Mouse (Mus musculus): ENCODE data around the gene Rcor1. TPM values are rescaled to one million over a fixed set of nuclear protein-coding genes. Genes with fewer than 3 reads are reported as not detected.
A peak's percentile ranks its signal among the peaks of the same experiment; 100 is the strongest.

Gene Rcor1
- polyA plus RNA-seq, 1 experiment from 2014 or later = 9.1 TPM

- no peaks in the 10 kb centered on the region for H3K9me3 ChIP-seq (replicated peaks)
- peak overlapping the region; percentile 64; the same call in 1 of the 2 replicates for H3K27ac ChIP-seq
- H3K4me3 ChIP-seq = no peak overlapping the region
- H3K27me3 ChIP-seq (ENCODE audit: low read depth, poor library complexity, severe bottlenecking) = no peaks in the 10 kb centered on the region
- H3K36me3 ChIP-seq = no peaks in the 10 kb centered on the region
- DNase-seq (ENCODE audit: low spot score) = no peak
- WGBS = 79% methylated on average over 5 of the region's 5 CpGs
- H3K4me1 ChIP-seq = peaks cover 31% of the 10 kb centered on the region
Observed at GRCm38 (mm10) chr12:111006339-111006738, 32.8 kb upstream of the Rcor1 start.

- no peak overlapping the region for H3K4me3 ChIP-seq
- 81% methylated on average over 14 of the region's 14 CpGs for WGBS
- no peaks in the 10 kb centered on the region for H3K36me3 ChIP-seq
- no peak for DNase-seq (ENCODE audit: low spot score)
- H3K27me3 ChIP-seq (ENCODE audit: low read depth, poor library complexity, severe bottlenecking) = no peaks in the 10 kb centered on the region
- no peaks in the 10 kb centered on the region for H3K9me3 ChIP-seq (replicated peaks)
- peak overlapping the region; percentile 64 for H3K27ac ChIP-seq
- peaks cover 31% of the 10 kb centered on the region for H3K4me1 ChIP-seq
Observed at GRCm38 (mm10) chr12:111007134-111008103, 31.7 kb upstream of the Rcor1 start.

- Histone ChIP-seq H3K4me1 (peaks cover 31% of the 10 kb centered on the region), H3K27me3 (ENCODE audit: low read depth, poor library complexity, severe bottlenecking) (no peaks in the 10 kb centered on the region), H3K4me3 (no peak overlapping the region), H3K9me3 (replicated peaks) (no peaks in the 10 kb centered on the region), H3K27ac (peak overlapping the region; percentile 62), H3K36me3 (no peaks in the 10 kb centered on the region)
- 73% methylated on average over 11 of the region's 11 CpGs for WGBS
- DNase-seq (ENCODE audit: low spot score) = no peak
Observed at GRCm38 (mm10) chr12:111008500-111009490, 30.4 kb upstream of the Rcor1 start.

GRCm38 (mm10) chr12:111009615-111010257 is 29.4 kb upstream of the Rcor1 start:
- no peaks in the 10 kb centered on the region for H3K9me3 ChIP-seq (replicated peaks)
- H3K27ac ChIP-seq = no peak overlapping the region
- H3K4me1 ChIP-seq = peaks cover 31% of the 10 kb centered on the region
- no peaks in the 10 kb centered on the region for H3K36me3 ChIP-seq
- WGBS = 79% methylated on average over 6 of the region's 6 CpGs
- no peak overlapping the region for H3K4me3 ChIP-seq
- no peaks in the 10 kb centered on the region for H3K27me3 ChIP-seq (ENCODE audit: low read depth, poor library complexity, severe bottlenecking)
- DNase-seq (ENCODE audit: low spot score) = no peak

GRCm38 (mm10) chr12:111016807-111017206 is 22.3 kb upstream of the Rcor1 start:
- 78% methylated on average over 3 of the region's 3 CpGs for WGBS
- H3K4me1 ChIP-seq = no peaks in the 10 kb centered on the region; the same call in 1 of the 2 replicates
- no peaks in the 10 kb centered on the region for H3K9me3 ChIP-seq (replicated peaks)
- no peaks in the 10 kb centered on the region for H3K36me3 ChIP-seq
- H3K4me3 ChIP-seq = no peak overlapping the region
- DNase-seq (ENCODE audit: low spot score) = no peak
- H3K27ac ChIP-seq = no peak overlapping the region
- H3K27me3 ChIP-seq (ENCODE audit: low read depth, poor library complexity, severe bottlenecking) = no peaks in the 10 kb centered on the region

- H3K4me3 ChIP-seq = no peak overlapping the region
- WGBS = 93% methylated on average over 11 of the region's 11 CpGs
- DNase-seq (ENCODE audit: low spot score) = no peak
Observed at GRCm38 (mm10) chr12:111018068-111018467, 21.1 kb upstream of the Rcor1 start.

GRCm38 (mm10) chr12:111019086-111019485 is 20.1 kb upstream of the Rcor1 start:
- no peak for DNase-seq (ENCODE audit: low spot score)
- 95% methylated on average over 2 of the region's 2 CpGs for WGBS
- H3K27ac ChIP-seq = no peak overlapping the region
- H3K36me3 ChIP-seq = no peaks in the 10 kb centered on the region
- H3K27me3 ChIP-seq (ENCODE audit: low read depth, poor library complexity, severe bottlenecking) = no peaks in the 10 kb centered on the region
- no peak overlapping the region for H3K4me3 ChIP-seq
- H3K9me3 ChIP-seq (replicated peaks) = no peaks in the 10 kb centered on the region
- H3K4me1 ChIP-seq = no peaks in the 10 kb centered on the region; the same call in 1 of the 2 replicates

More at GRCm38 (mm10) chr12:111018068-111018467, 21.1 kb upstream of the Rcor1 start:
- Histone ChIP-seq H3K9me3 (replicated peaks) (no peaks in the 10 kb centered on the region), H3K4me1 (no peaks in the 10 kb centered on the region; the same call in 1 of the 2 replicates), H3K36me3 (no peaks in the 10 kb centered on the region), H3K27ac (no peak overlapping the region), H3K27me3 (ENCODE audit: low read depth, poor library complexity, severe bottlenecking) (no peaks in the 10 kb centered on the region)

- Histone ChIP-seq H3K9me3 (replicated peaks) (no peaks in the 10 kb centered on the region), H3K36me3 (no peaks in the 10 kb centered on the region), H3K4me3 (no peak overlapping the region), H3K4me1 (no peaks in the 10 kb centered on the region; the same call in 1 of the 2 replicates), H3K27ac (no peak overlapping the region), H3K27me3 (ENCODE audit: low read depth, poor library complexity, severe bottlenecking) (no peaks in the 10 kb centered on the region)
- 3% methylated on average over 1 of the region's 1 CpGs for WGBS
- no peak for DNase-seq (ENCODE audit: low spot score)
Observed at GRCm38 (mm10) chr12:111021138-111021537, 18.0 kb upstream of the Rcor1 start.

- no peak for DNase-seq (ENCODE audit: low spot score)
- Histone ChIP-seq H3K9me3 (replicated peaks) (no peaks in the 10 kb centered on the region), H3K36me3 (no peaks in the 10 kb centered on the region), H3K27ac (no peak overlapping the region), H3K27me3 (ENCODE audit: low read depth, poor library complexity, severe bottlenecking) (no peaks in the 10 kb centered on the region), H3K4me1 (no peaks in the 10 kb centered on the region; the same call in 1 of the 2 replicates), H3K4me3 (no peak overlapping the region)
- whole genome bisulfite sequencing = 67% methylated on average over 3 of the region's 3 CpGs
Observed at GRCm38 (mm10) chr12:111021577-111021976, 17.6 kb upstream of the Rcor1 start.

- 64% methylated on average over 19 of the region's 19 CpGs for WGBS
- H3K36me3 ChIP-seq = no peaks in the 10 kb centered on the region
- peaks cover 3% of the 10 kb centered on the region for H3K4me1 ChIP-seq
- no peaks in the 10 kb centered on the region for H3K27me3 ChIP-seq (ENCODE audit: low read depth, poor library complexity, severe bottlenecking)
- no peak for DNase-seq (ENCODE audit: low spot score)
- H3K4me3 ChIP-seq = no peak overlapping the region
- H3K27ac ChIP-seq = no peak overlapping the region
- no peaks in the 10 kb centered on the region for H3K9me3 ChIP-seq (replicated peaks)
Observed at GRCm38 (mm10) chr12:111028176-111029167, 10.7 kb upstream of the Rcor1 start.

- 75% methylated on average over 7 of the region's 7 CpGs for WGBS
- DNase-seq (ENCODE audit: low spot score) = no peak
- Histone ChIP-seq H3K4me1 (peaks cover 3% of the 10 kb centered on the region), H3K36me3 (no peaks in the 10 kb centered on the region), H3K27me3 (ENCODE audit: low read depth, poor library complexity, severe bottlenecking) (no peaks in the 10 kb centered on the region), H3K27ac (no peak overlapping the region), H3K9me3 (replicated peaks) (no peaks in the 10 kb centered on the region), H3K4me3 (no peak overlapping the region)
Observed at GRCm38 (mm10) chr12:111029291-111029890, 9.8 kb upstream of the Rcor1 start.
